Mouse (Mus musculus): ENCODE measurements around the gene Fbxo46. TPM values are rescaled to one million over a fixed set of nuclear protein-coding genes. Genes with fewer than 3 reads are reported as not detected.

Fbxo46 gene
- polyA plus RNA-seq, 1 experiment from 2014 or later: 18.4 TPM

DNA sequence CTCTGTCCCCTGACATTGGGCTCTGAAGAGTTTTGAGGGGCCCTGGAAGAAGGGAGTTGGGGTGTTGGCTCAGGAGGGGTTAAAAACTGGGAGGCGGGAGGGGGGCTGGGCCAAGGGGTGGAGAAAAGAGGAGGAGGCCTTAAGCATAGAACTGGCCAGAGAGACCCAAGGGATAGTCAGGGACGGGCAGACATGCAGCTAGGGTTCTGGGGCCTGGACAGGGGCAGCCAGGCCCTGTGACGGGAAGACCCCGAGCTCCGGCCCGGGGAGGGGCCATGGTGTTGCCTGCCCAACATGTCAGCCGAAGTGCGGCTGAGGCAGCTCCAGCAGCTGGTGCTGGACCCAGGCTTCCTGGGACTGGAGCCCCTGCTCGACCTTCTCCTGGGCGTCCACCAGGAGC lies 36.0 kb upstream of the Fbxo46 start, which contains the start of gene Dmpk:
Gene Dmpk (plus strand): TSS at position 149 of the 400 bp plus-strand sequence.
- Histone ChIP-seq H3K27ac (peak within 1 kb of the TSS; percentile 30; the same call in 1 of the 2 replicates), H3K4me3 (peak within 1 kb of the TSS; percentile 11; the same call in 1 of the 2 replicates)
- WGBS: 56% methylated on average over 10 of the region's 10 CpGs

DNA sequence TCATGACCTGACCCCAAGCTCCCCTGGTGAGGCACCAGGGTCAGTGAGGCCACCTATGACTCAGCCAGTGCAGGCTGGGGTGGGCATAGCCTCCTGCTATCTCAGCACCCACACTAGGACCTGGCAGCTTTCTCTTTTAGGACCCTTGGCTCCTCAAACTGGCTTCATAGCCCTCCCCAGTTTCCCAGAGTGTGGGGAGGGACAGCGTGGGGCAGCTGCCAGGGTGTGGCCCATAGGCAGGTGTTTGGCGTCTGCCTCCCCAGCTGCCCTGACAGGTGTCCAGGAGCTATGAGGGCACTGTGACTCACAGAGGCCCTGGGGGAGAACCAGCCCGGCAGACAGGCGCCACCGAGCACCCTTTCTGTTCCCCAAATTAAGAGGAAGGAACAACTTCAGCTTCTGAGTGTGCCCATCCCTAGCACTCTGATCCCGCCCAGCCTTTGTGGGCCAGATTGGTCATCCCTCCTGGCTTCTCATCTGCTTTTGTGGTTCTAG lies 35.3 kb upstream of the Fbxo46 start:
- H3K9me3 ChIP-seq: no peaks in the 10 kb centered on the region
- WGBS: 82% methylated on average over 6 of the region's 6 CpGs
- H3K27ac ChIP-seq: no peak overlapping the region
- H3K4me3 ChIP-seq: peak overlapping the region; percentile 11; the same call in 1 of the 2 replicates
- peaks cover 20% of the 10 kb centered on the region for H3K27me3 ChIP-seq (ENCODE audit: poor library complexity, severe bottlenecking)
- DNase-seq (ENCODE audit: extremely low spot score, low spot score): no peak
- H3K4me1 ChIP-seq: peaks cover 56% of the 10 kb centered on the region
- H3K36me3 ChIP-seq (replicated peaks): peaks cover 89% of the 10 kb centered on the region

More for the DNA sequence above, 36.0 kb upstream of the Fbxo46 start, which contains the start of gene Dmpk:
- DNase-seq (ENCODE audit: extremely low spot score, low spot score): no peak
- peaks cover 89% of the 10 kb centered on the region for H3K36me3 ChIP-seq (replicated peaks)
- peaks cover 20% of the 10 kb centered on the region for H3K27me3 ChIP-seq (ENCODE audit: poor library complexity, severe bottlenecking)
- H3K4me1 ChIP-seq: peaks cover 56% of the 10 kb centered on the region
- H3K9me3 ChIP-seq: no peaks in the 10 kb centered on the region

DNA sequence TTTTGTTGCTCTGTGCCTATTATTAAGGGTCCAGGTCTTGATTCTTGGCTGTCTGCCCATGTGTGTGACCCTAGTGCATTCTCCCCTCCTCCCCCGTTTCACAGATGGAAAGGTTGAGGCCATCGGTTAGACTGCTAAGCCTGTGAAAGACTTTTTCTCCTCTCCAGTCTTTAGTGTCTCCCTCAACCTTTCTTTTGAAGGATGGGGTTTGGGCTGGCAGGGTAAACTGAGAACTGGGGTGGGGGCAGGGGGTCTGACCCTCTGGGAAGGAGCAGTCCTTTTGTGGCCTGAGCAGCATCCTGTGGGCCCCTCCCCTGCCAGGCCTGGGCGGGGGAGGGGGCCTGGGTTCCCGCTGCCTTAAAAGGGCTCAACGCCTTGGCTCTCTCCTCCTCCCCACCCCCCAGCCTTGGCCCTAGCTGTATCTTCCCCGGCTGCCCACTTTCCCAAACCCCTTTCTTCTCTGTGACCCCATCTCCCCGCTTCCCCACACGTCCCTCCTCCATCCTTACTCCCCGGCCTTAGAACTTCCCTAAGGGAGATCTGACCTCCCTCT lies 34.7 kb upstream of the Fbxo46 start:
- no peak overlapping the region for H3K27ac ChIP-seq

DNA sequence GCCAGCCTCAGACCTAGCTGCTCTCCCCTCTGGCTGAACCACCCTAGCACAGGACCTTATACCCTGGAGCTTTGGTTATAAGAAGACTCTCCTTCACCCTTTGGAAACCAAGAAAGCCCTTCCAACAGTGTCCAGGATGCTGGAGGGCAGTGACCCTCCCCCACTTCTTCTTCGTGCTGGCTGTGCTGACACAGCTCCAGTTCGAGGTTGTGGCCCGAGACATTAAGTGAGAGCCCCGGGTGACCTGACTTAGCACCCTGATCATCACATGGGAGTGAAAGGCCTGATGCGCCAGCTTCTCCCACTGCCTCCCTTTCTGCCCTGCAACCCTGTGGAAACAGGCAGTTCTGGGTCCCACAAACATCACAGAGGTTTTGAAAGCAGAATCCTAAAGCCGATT lies 34.2 kb upstream of the Fbxo46 start:
- Histone ChIP-seq H3K27ac (no peak overlapping the region), H3K27me3 (ENCODE audit: poor library complexity, severe bottlenecking) (peaks cover 28% of the 10 kb centered on the region), H3K4me3 (peak overlapping the region; percentile 31), H3K9me3 (no peaks in the 10 kb centered on the region), H3K36me3 (replicated peaks) (peaks cover 89% of the 10 kb centered on the region), H3K4me1 (peaks cover 56% of the 10 kb centered on the region)
- DNase-seq (ENCODE audit: extremely low spot score, low spot score): no peak
- whole genome bisulfite sequencing: 11% methylated on average over 6 of the region's 6 CpGs

More for the DNA sequence above, 34.7 kb upstream of the Fbxo46 start:
- H3K27me3 ChIP-seq (ENCODE audit: poor library complexity, severe bottlenecking): peaks cover 23% of the 10 kb centered on the region
- no peaks in the 10 kb centered on the region for H3K9me3 ChIP-seq
- 22% methylated on average over 9 of the region's 9 CpGs for WGBS
- H3K4me1 ChIP-seq: peaks cover 56% of the 10 kb centered on the region
- peaks cover 89% of the 10 kb centered on the region for H3K36me3 ChIP-seq (replicated peaks)
- H3K4me3 ChIP-seq: peak overlapping the region; percentile 31; the same call in 1 of the 2 replicates
- DNase-seq (ENCODE audit: extremely low spot score, low spot score): no peak

DNA sequence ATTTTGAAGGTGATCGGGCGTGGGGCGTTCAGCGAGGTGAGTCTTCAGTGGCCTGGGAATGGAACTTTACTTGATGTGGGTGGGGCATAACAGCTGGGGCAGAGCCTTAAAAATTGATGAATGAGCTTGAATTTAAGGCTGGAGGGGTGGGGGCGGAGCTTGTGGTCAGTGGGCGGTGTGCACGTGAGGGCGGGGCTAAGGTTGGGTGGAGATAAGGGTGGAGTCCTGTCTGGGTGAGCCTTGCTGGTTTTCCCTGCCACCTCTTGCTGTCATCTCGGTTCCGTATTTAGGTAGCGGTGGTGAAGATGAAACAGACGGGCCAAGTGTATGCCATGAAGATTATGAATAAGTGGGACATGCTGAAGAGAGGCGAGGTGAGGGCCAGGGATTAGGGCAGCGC lies 33.6 kb upstream of the Fbxo46 start:
- Histone ChIP-seq H3K9me3 (no peaks in the 10 kb centered on the region), H3K4me1 (peaks cover 57% of the 10 kb centered on the region), H3K36me3 (replicated peaks) (peaks cover 89% of the 10 kb centered on the region), H3K27ac (no peak overlapping the region), H3K27me3 (ENCODE audit: poor library complexity, severe bottlenecking) (peaks cover 33% of the 10 kb centered on the region), H3K4me3 (peak overlapping the region; percentile 31; the same call in 1 of the 2 replicates)
- 10% methylated on average over 14 of the region's 14 CpGs for WGBS
- peak; percentile 49 for DNase-seq (ENCODE audit: extremely low spot score, low spot score)

DNA sequence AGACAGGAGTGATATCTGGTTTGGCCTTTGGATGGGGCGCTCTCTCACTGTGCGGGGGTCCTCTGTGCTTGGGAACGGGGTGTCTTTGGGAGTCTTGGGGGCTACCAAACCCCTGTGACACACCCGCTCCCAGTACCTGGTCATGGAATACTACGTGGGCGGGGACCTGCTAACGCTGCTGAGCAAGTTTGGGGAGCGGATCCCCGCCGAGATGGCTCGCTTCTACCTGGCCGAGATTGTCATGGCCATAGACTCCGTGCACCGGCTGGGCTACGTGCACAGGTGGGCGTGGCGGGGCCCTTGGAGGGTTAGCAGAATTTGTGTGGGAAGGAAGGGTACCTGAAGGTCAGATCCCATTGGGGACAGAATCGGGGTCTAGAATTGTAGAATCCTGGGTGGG lies 32.9 kb upstream of the Fbxo46 start:
- no peak for DNase-seq (ENCODE audit: extremely low spot score, low spot score)
- Histone ChIP-seq H3K27me3 (ENCODE audit: poor library complexity, severe bottlenecking) (peaks cover 41% of the 10 kb centered on the region), H3K4me1 (peaks cover 61% of the 10 kb centered on the region), H3K36me3 (replicated peaks) (peaks cover 89% of the 10 kb centered on the region), H3K27ac (no peak overlapping the region), H3K4me3 (peak overlapping the region; percentile 31; the same call in 1 of the 2 replicates), H3K9me3 (no peaks in the 10 kb centered on the region)
- 58% methylated on average over 18 of the region's 18 CpGs for WGBS

DNA sequence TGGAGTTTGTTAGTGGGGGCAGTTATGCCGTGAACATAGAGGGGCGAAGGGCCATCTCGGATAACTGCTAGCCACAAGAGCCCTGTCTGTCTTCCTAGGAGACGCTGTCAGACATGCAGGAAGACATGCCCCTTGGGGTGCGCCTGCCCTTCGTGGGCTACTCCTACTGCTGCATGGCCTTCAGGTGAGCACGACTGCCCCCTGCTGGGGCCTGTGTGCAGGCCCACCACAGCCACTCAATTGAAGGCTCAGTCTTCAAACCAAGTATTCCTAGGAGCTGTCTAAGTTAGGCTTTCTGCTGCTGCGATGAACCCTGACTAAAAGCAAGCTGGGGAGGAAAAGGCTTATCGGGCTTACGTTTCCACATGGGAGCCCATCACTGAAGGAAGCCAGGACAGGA lies 30.8 kb upstream of the Fbxo46 start:
- Histone ChIP-seq H3K4me3 (no peak overlapping the region), H3K27me3 (ENCODE audit: poor library complexity, severe bottlenecking) (peaks cover 48% of the 10 kb centered on the region), H3K9me3 (no peaks in the 10 kb centered on the region), H3K27ac (no peak overlapping the region), H3K36me3 (replicated peaks) (peaks cover 72% of the 10 kb centered on the region), H3K4me1 (peaks cover 60% of the 10 kb centered on the region)
- WGBS: 48% methylated on average over 10 of the region's 10 CpGs
- peak; percentile 66 for DNase-seq (ENCODE audit: extremely low spot score, low spot score)

DNA sequence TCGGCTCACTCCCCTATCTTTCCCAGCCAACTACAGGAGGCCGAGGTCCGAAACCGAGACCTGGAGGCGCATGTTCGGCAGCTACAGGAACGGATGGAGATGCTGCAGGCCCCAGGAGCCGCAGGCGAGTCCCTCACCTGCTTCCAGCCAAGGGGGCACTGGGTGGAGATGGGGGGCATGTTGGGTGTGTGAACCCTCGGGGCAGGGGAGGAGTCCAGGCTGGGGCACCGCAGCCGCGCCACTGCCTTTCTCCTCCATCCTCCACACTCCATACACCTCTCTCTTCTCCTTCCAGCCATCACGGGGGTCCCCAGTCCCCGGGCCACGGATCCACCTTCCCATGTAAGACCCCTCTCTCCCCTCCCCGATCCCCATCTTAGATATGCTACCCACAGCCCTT lies 27.7 kb upstream of the Fbxo46 start:
- Histone ChIP-seq H3K4me3 (peak overlapping the region; percentile 87), H3K36me3 (replicated peaks) (peaks cover 58% of the 10 kb centered on the region)

DNA sequence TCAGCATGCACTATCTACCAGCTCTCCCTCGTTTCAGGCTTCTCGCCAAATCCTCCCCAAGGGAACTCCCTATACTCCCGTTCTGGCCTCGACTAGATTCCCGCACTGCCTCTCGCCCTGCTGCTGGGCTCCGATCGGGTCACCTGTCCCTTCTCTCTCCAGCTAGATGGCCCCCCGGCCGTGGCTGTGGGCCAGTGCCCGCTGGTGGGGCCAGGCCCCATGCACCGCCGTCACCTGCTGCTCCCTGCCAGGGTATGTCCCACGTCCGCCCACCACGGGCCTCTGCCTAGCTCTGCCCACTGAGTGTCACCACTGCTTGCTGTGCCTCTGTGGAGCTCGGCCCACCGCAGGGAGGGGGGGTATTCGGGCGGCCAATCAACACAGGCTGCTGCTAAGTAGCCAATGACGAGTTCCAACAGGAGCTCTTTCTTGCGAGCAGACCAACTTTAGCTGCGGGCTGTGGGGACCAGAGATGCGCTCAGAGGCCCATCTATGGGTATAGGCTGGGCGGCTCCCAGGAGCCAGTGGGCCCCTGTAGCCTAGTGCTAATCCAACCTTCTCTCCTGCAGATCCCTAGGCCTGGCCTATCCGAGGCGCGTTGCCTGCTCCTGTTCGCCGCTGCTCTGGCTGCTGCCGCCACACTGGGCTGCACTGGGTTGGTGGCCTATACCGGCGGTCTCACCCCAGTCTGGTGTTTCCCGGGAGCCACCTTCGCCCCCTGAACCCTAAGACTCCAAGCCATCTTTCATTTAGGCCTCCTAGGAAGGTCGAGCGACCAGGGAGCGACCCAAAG lies 27.1 kb upstream of the Fbxo46 start:
- H3K36me3 ChIP-seq (replicated peaks): peaks cover 58% of the 10 kb centered on the region
- peaks cover 28% of the 10 kb centered on the region for H3K27me3 ChIP-seq (ENCODE audit: poor library complexity, severe bottlenecking)
- H3K27ac ChIP-seq: peak overlapping the region; percentile 97
- 2% methylated on average over 38 of the region's 38 CpGs for WGBS
- H3K4me3 ChIP-seq: peak overlapping the region; percentile 87
- peak; percentile 83 for DNase-seq (ENCODE audit: extremely low spot score, low spot score)
- H3K9me3 ChIP-seq: no peaks in the 10 kb centered on the region
- H3K4me1 ChIP-seq: peaks cover 61% of the 10 kb centered on the region

More for the DNA sequence above, 27.7 kb upstream of the Fbxo46 start:
- peaks cover 57% of the 10 kb centered on the region for H3K4me1 ChIP-seq
- WGBS: 20% methylated on average over 17 of the region's 17 CpGs
- H3K27ac ChIP-seq: peak overlapping the region; percentile 97
- DNase-seq (ENCODE audit: extremely low spot score, low spot score): no peak
- peaks cover 33% of the 10 kb centered on the region for H3K27me3 ChIP-seq (ENCODE audit: poor library complexity, severe bottlenecking)
- no peaks in the 10 kb centered on the region for H3K9me3 ChIP-seq

DNA sequence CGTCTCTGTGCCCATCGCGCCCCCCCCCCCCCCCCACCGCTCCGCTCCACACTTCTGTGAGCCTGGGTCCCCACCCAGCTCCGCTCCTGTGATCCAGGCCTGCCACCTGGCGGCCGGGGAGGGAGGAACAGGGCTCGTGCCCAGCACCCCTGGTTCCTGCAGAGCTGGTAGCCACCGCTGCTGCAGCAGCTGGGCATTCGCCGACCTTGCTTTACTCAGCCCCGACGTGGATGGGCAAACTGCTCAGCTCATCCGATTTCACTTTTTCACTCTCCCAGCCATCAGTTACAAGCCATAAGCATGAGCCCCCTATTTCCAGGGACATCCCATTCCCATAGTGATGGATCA lies 26.5 kb upstream of the Fbxo46 start:
- peak overlapping the region; percentile 87 for H3K4me3 ChIP-seq
- no peaks in the 10 kb centered on the region for H3K9me3 ChIP-seq
- peaks cover 28% of the 10 kb centered on the region for H3K27me3 ChIP-seq (ENCODE audit: poor library complexity, severe bottlenecking)
- H3K27ac ChIP-seq: peak overlapping the region; percentile 97
- DNase-seq (ENCODE audit: extremely low spot score, low spot score): peak; percentile 81
- peaks cover 65% of the 10 kb centered on the region for H3K4me1 ChIP-seq
- H3K36me3 ChIP-seq (replicated peaks): peaks cover 57% of the 10 kb centered on the region
- under 1% methylated on average over 14 of the region's 15 CpGs for WGBS

DNA sequence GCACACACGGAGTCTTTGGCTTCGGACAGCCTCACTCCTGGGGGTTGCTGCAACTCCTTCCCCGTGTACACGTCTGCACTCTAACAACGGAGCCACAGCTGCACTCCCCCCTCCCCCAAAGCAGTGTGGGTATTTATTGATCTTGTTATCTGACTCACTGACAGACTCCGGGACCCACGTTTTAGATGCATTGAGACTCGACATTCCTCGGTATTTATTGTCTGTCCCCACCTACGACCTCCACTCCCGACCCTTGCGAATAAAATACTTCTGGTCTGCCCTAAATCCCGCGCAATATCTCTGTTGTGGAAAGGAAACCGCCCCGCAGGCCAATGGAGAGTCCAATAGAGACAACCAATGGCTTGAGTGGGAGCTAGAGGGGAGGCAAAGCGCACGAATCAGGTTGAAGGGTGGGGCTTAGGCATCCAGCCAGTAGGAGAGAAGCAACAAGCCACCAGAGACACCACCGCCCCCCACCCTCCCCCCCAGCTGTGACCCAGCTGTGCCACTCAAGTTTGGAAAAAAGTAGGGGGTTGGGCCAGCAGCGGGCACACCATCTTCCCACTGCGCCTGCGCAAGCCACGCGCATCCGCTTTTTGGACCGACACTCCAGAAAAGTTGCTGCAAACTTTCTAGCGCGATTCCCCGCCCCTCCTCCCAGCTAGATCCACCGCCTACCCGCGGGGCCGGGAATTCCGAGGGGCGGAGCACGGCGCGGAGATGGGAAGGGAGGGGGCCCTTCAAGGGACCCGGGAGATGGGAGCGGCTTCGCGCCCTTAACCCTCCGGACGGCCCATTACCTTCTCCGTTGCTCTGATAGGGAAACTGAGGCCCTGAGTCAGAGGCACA lies 25.9 kb upstream of the Fbxo46 start:
- Histone ChIP-seq H3K4me1 (peaks cover 71% of the 10 kb centered on the region), H3K27me3 (ENCODE audit: poor library complexity, severe bottlenecking) (peaks cover 28% of the 10 kb centered on the region), H3K4me3 (peak overlapping the region; percentile 87), H3K9me3 (no peaks in the 10 kb centered on the region), H3K27ac (peak overlapping the region; percentile 97), H3K36me3 (replicated peaks) (peaks cover 50% of the 10 kb centered on the region)
- under 1% methylated on average over 45 of the region's 45 CpGs for WGBS
- DNase-seq (ENCODE audit: extremely low spot score, low spot score): peak; percentile 99

DNA sequence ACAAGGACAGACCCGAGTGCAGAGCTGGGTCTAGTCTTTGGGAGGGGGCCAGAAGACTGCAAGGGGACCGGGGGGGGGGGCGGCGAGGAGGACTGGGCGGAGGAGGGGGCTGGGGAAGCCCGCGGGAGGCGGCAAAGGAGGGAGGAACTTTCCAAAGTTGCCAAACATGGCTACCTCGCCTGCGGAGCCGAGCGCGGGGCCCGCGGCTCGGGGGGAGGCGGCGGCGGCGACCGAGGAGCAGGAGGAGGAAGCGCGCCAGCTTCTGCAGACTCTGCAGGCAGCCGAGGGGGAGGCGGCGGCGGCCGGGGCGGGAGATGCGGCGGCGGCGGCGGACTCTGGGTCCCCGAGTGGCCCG lies 25.2 kb upstream of the Fbxo46 start, which contains the start of gene Six5:
Gene Six5 (plus strand): TSS at position 124 of the 355 bp plus-strand sequence.
- H3K27ac ChIP-seq: peak within 1 kb of the TSS; percentile 97
- peaks cover 72% of the 10 kb centered on the region for H3K4me1 ChIP-seq
- H3K36me3 ChIP-seq (replicated peaks): peaks cover 44% of the 10 kb centered on the region
- 0% methylated on average over 26 of the region's 36 CpGs for WGBS
- H3K9me3 ChIP-seq: no peaks in the 10 kb centered on the region
- peak within 1 kb of the TSS; percentile 87 for H3K4me3 ChIP-seq
- no peak for DNase-seq (ENCODE audit: extremely low spot score, low spot score)
- H3K27me3 ChIP-seq (ENCODE audit: poor library complexity, severe bottlenecking): peaks cover 28% of the 10 kb centered on the region
